ENCODE assay signal across 8 mouse cellular contexts in genomic region chr8:11942892-11943332, GRCm38 (mm10).
DNase-seq lines count a peak whose midpoint lies in the region; ATAC-seq and TF ChIP-seq lines count a peak whose summit lies in the region.

No protein-coding gene starts in this region.

- no peak overlapping the region for H3K9ac ChIP-seq in embryonic facial prominence, embryonic 15.5 days
- no peak overlapping the region for H3K9ac ChIP-seq in hindbrain, embryonic 14.5 days

- 0 out of 2 replicates have a peak, but pooled peaks have one; percentile 51 for ATAC-seq in embryonic facial prominence, embryonic 15.5 days (ENCODE audit: insufficient number of reproducible peaks, low FRiP score, low TSS enrichment, low read depth)
- peak; percentile 91 for ATAC-seq in hindbrain, embryonic 14.5 days (ENCODE audit: low FRiP score)

- no peaks in the 10 kb centered on the region for H3K9me3 ChIP-seq in embryonic facial prominence, embryonic 15.5 days (replicated peaks)
- no peaks in the 10 kb centered on the region for H3K9me3 ChIP-seq in hindbrain, embryonic 14.5 days (ENCODE audit: control insufficient read depth, low read length)

- DNase-seq in ES-CJ7 (ENCODE audit: low read depth, low spot score) = peak; percentile 79
- peak; percentile 86 for DNase-seq in hindbrain, embryonic 14.5 days (ENCODE audit: low spot score)
- DNase-seq in layer of hippocampus, adult 9-11 months = peak; percentile 34
- peak; percentile 64 for DNase-seq in lung, postnatal 10 days
- peak; percentile 66 to 69 for DNase-seq in right cerebral cortex, adult 2 months (ENCODE audit: low spot score in 2 of 2)
- DNase-seq in gastrocnemius, postnatal 25 days = no peak

- no peak for TF ChIP-seq POLR2A in bone marrow, adult 2 months (IDR thresholded peaks at IDR 0.05; ENCODE audit: borderline replicate concordance, control insufficient read depth, low read depth, low read length)

- H3K4me1 ChIP-seq in bone marrow, adult 2 months (ENCODE audit: control insufficient read depth, insufficient read depth, low read length) = no peaks in the 10 kb centered on the region
- H3K4me1 ChIP-seq in embryonic facial prominence, embryonic 15.5 days = no peaks in the 10 kb centered on the region
- H3K4me1 ChIP-seq in hindbrain, embryonic 14.5 days (replicated peaks; ENCODE audit: control insufficient read depth, insufficient read depth, low read length) = no peaks in the 10 kb centered on the region

- WGBS in bone marrow, adult 2 months = 25% methylated on average over 6 of the region's 6 CpGs
- WGBS in embryonic facial prominence, embryonic 15.5 days = 25% methylated on average over 6 of the region's 6 CpGs
- WGBS in hindbrain, embryonic 14.5 days = 22% methylated on average over 6 of the region's 6 CpGs

- TF ChIP-seq CTCF in bone marrow, adult 2 months (IDR thresholded peaks at IDR 0.05; ENCODE audit: control insufficient read depth, insufficient read depth, low read length) = peak; percentile 29; the same call in 1 of the 2 replicates

- H3K27me3 ChIP-seq in embryonic facial prominence, embryonic 15.5 days = peaks cover 5% of the 10 kb centered on the region; the same call in 1 of the 2 replicates
- no peaks in the 10 kb centered on the region for H3K27me3 ChIP-seq in hindbrain, embryonic 14.5 days (ENCODE audit: control insufficient read depth, insufficient read depth, low read length)

- no peak overlapping the region for H3K4me2 ChIP-seq in embryonic facial prominence, embryonic 15.5 days (replicated peaks)
- H3K4me2 ChIP-seq in hindbrain, embryonic 14.5 days (replicated peaks) = no peak overlapping the region

- no peaks in the 10 kb centered on the region for H3K36me3 ChIP-seq in embryonic facial prominence, embryonic 15.5 days
- H3K36me3 ChIP-seq in hindbrain, embryonic 14.5 days (replicated peaks; ENCODE audit: control insufficient read depth, insufficient read depth) = no peaks in the 10 kb centered on the region

- no peak overlapping the region for H3K4me3 ChIP-seq in bone marrow, adult 2 months (replicated peaks; ENCODE audit: control insufficient read depth, low read depth, low read length)
- no peak overlapping the region for H3K4me3 ChIP-seq in embryonic facial prominence, embryonic 15.5 days (replicated peaks)
- H3K4me3 ChIP-seq in hindbrain, embryonic 14.5 days (replicated peaks; ENCODE audit: low read length) = no peak overlapping the region

- H3K27ac ChIP-seq in bone marrow, adult 2 months (ENCODE audit: control insufficient read depth, insufficient read depth, low read depth, low read length, poor library complexity) = no peak overlapping the region
- no peak overlapping the region for H3K27ac ChIP-seq in embryonic facial prominence, embryonic 15.5 days (replicated peaks)
- H3K27ac ChIP-seq in hindbrain, embryonic 14.5 days = 0 out of 2 replicates have a peak overlapping the region, but pooled peaks have one; percentile 32
